Mouse (Mus musculus) mouse embryonic stem cell (cell line): ENCODE results near the gene Smok3a.

Experiments
- in situ Hi-C, 2 experiments: fragments of 300-500 bp; cut with MboI; formaldehyde crosslinking; loops; 1 replicate in 1 of 2; 3 replicates in 1 of 2; pipeline ENCODE4 v1.14.3; 2019 to 2020; ENCODE audit warnings: low sequenced_read_pairs in 2 of 2, low pct_unique_long_range_greater_than_20kb in 1 of 2, mixed read lengths in 1 of 2; ENCODE audit not compliant: unreplicated experiment in 1 of 2

Gene Smok3a

GRCm38 (mm10) chr5:138083318-138083900, 62.3 kb downstream of the Smok3a start:
- in situ Hi-C loops: no loop called here

- in situ Hi-C loops: no loop called here
Observed at GRCm38 (mm10) chr5:138083936-138084335, 62.9 kb downstream of the Smok3a start.
